Mouse (Mus musculus): ENCODE measurements at regions not wholly inside any gene's neighbourhood (a gene's known extent, or its start where the extent isn't known, plus 50 kb on each side); places are given as distances from the start of the nearest gene placed in this dataset.

- no peaks in the 10 kb centered on the region for H3K27me3 ChIP-seq (ENCODE audit: control insufficient read depth, insufficient read depth, low read length)
- H3K4me3 ChIP-seq (ENCODE audit: insufficient read depth in 1 of 2, low read depth in 2 of 2, low read length in 2 of 2): no peak overlapping the region
- ATAC-seq (ENCODE audit: insufficient read depth): no peak
- H3K36me3 ChIP-seq (replicated peaks; ENCODE audit: control insufficient read depth, insufficient read depth, low read depth): no peaks in the 10 kb centered on the region
- H3K27ac ChIP-seq: no peak overlapping the region
- peaks cover 0 to 3% of the 10 kb centered on the region in 2 experiments; a peak in 2 of 4 replicates for H3K4me1 ChIP-seq (replicated peaks; ENCODE audit: control insufficient read depth in 2 of 2, insufficient read depth in 2 of 2, low read length in 1 of 2)
- no peaks in the 10 kb centered on the region for H3K9me3 ChIP-seq (ENCODE audit: control insufficient read depth, low read length)
- no peak for TF ChIP-seq EP300 (IDR thresholded peaks at IDR 0.05; ENCODE audit: low read depth)
- no peak for TF ChIP-seq CTCF (IDR thresholded peaks at IDR 0.05; ENCODE audit: low read depth)
- WGBS (ENCODE audit: insufficient replicate concordance): 19% methylated on average over 5 of the region's 5 CpGs
- DNase-seq (ENCODE audit: low read depth in 3 of 3, low spot score in 3 of 3): no peak
- H3K9ac ChIP-seq (replicated peaks): no peak overlapping the region
- H3K4me2 ChIP-seq (ENCODE audit: low read depth): no peak overlapping the region
Observed at GRCm38 (mm10) chr5:47276231-47277195, 706.4 kb upstream of the Slit2 start.

- H3K27ac ChIP-seq: no peak overlapping the region
- ATAC-seq (ENCODE audit: insufficient read depth) (no peak), DNase-seq (ENCODE audit: low read depth in 3 of 3, low spot score in 3 of 3) (no peak)
- 62% methylated on average over 3 of the region's 3 CpGs for WGBS (ENCODE audit: insufficient replicate concordance)
- H3K4me1 ChIP-seq (replicated peaks; ENCODE audit: control insufficient read depth in 2 of 2, insufficient read depth in 2 of 2, low read length in 1 of 2): peaks cover 0 to 2% of the 10 kb centered on the region in 2 experiments; a peak in 1 of 4 replicates
- no peaks in the 10 kb centered on the region for H3K27me3 ChIP-seq (ENCODE audit: control insufficient read depth, insufficient read depth, low read length)
- H3K4me2 ChIP-seq (ENCODE audit: low read depth): no peak overlapping the region
- no peak overlapping the region for H3K9ac ChIP-seq (replicated peaks)
- H3K36me3 ChIP-seq (replicated peaks; ENCODE audit: control insufficient read depth, insufficient read depth, low read depth): no peaks in the 10 kb centered on the region
- no peak for TF ChIP-seq EP300 (IDR thresholded peaks at IDR 0.05; ENCODE audit: low read depth)
- no peak for TF ChIP-seq CTCF (IDR thresholded peaks at IDR 0.05; ENCODE audit: low read depth)
- H3K4me3 ChIP-seq (ENCODE audit: insufficient read depth in 1 of 2, low read depth in 2 of 2, low read length in 2 of 2): no peak overlapping the region
- H3K9me3 ChIP-seq (ENCODE audit: control insufficient read depth, low read length): no peaks in the 10 kb centered on the region
Observed at GRCm38 (mm10) chr5:47279630-47280029, 703.3 kb upstream of the Slit2 start.

- no peak for DNase-seq (ENCODE audit: low read depth in 3 of 3, low spot score in 3 of 3)
- no peak overlapping the region for H3K27ac ChIP-seq
Observed at GRCm38 (mm10) chr5:47299602-47300001, 683.3 kb upstream of the Slit2 start.

GRCm38 (mm10) chr5:47317506-47317905 is 665.4 kb upstream of the Slit2 start:
- H3K9ac ChIP-seq (replicated peaks): no peak overlapping the region
- H3K27me3 ChIP-seq (ENCODE audit: control insufficient read depth, insufficient read depth, low read length): no peaks in the 10 kb centered on the region
- H3K36me3 ChIP-seq (replicated peaks; ENCODE audit: control insufficient read depth, insufficient read depth, low read depth): no peaks in the 10 kb centered on the region
- TF ChIP-seq CTCF (IDR thresholded peaks at IDR 0.05; ENCODE audit: low read depth) (no peak), EP300 (IDR thresholded peaks at IDR 0.05; ENCODE audit: low read depth) (no peak)
- WGBS (ENCODE audit: insufficient replicate concordance): 66% methylated on average over 4 of the region's 4 CpGs
- no peaks in the 10 kb centered on the region for H3K4me1 ChIP-seq (replicated peaks; ENCODE audit: control insufficient read depth in 2 of 2, insufficient read depth in 2 of 2, low read length in 1 of 2)
- no peak for DNase-seq (ENCODE audit: low read depth in 3 of 3, low spot score in 3 of 3)
- no peak overlapping the region for H3K4me2 ChIP-seq (ENCODE audit: low read depth)
- H3K4me3 ChIP-seq (ENCODE audit: insufficient read depth in 1 of 2, low read depth in 2 of 2, low read length in 2 of 2): no peak overlapping the region
- no peak for ATAC-seq (ENCODE audit: insufficient read depth)
- no peaks in the 10 kb centered on the region for H3K9me3 ChIP-seq (ENCODE audit: control insufficient read depth, low read length)
- no peak overlapping the region for H3K27ac ChIP-seq

More at GRCm38 (mm10) chr5:47299602-47300001, 683.3 kb upstream of the Slit2 start:
- Histone ChIP-seq H3K36me3 (replicated peaks; ENCODE audit: control insufficient read depth, insufficient read depth, low read depth) (no peaks in the 10 kb centered on the region), H3K4me1 (replicated peaks; ENCODE audit: control insufficient read depth in 2 of 2, insufficient read depth in 2 of 2, low read length in 1 of 2) (no peaks in the 10 kb centered on the region), H3K9me3 (ENCODE audit: control insufficient read depth, low read length) (no peaks in the 10 kb centered on the region), H3K27me3 (ENCODE audit: control insufficient read depth, insufficient read depth, low read length) (no peaks in the 10 kb centered on the region), H3K9ac (replicated peaks) (no peak overlapping the region), H3K4me2 (ENCODE audit: low read depth) (no peak overlapping the region), H3K4me3 (ENCODE audit: insufficient read depth in 1 of 2, low read depth in 2 of 2, low read length in 2 of 2) (no peak overlapping the region)
- ATAC-seq (ENCODE audit: insufficient read depth): no peak
- TF ChIP-seq EP300 (IDR thresholded peaks at IDR 0.05; ENCODE audit: low read depth) (no peak), CTCF (IDR thresholded peaks at IDR 0.05; ENCODE audit: low read depth) (no peak)
- WGBS (ENCODE audit: insufficient replicate concordance): 71% methylated on average over 4 of the region's 4 CpGs

GRCm38 (mm10) chr5:47318147-47318546 is 664.8 kb upstream of the Slit2 start:
- Histone ChIP-seq H3K9ac (replicated peaks) (no peak overlapping the region), H3K9me3 (ENCODE audit: control insufficient read depth, low read length) (no peaks in the 10 kb centered on the region), H3K4me3 (ENCODE audit: insufficient read depth in 1 of 2, low read depth in 2 of 2, low read length in 2 of 2) (no peak overlapping the region), H3K4me2 (ENCODE audit: low read depth) (no peak overlapping the region), H3K4me1 (replicated peaks; ENCODE audit: control insufficient read depth in 2 of 2, insufficient read depth in 2 of 2, low read length in 1 of 2) (no peaks in the 10 kb centered on the region), H3K27me3 (ENCODE audit: control insufficient read depth, insufficient read depth, low read length) (no peaks in the 10 kb centered on the region), H3K36me3 (replicated peaks; ENCODE audit: control insufficient read depth, insufficient read depth, low read depth) (no peaks in the 10 kb centered on the region), H3K27ac (no peak overlapping the region)
- no peak for DNase-seq (ENCODE audit: low read depth in 3 of 3, low spot score in 3 of 3)
- 80% methylated on average over 1 of the region's 1 CpGs for WGBS (ENCODE audit: insufficient replicate concordance)
- no peak for ATAC-seq (ENCODE audit: insufficient read depth)
- TF ChIP-seq EP300 (IDR thresholded peaks at IDR 0.05; ENCODE audit: low read depth): no peak
- no peak for TF ChIP-seq CTCF (IDR thresholded peaks at IDR 0.05; ENCODE audit: low read depth)
